Mouse (Mus musculus): ENCODE data around the gene Gm15217.

The Gm15217 gene

DNA sequence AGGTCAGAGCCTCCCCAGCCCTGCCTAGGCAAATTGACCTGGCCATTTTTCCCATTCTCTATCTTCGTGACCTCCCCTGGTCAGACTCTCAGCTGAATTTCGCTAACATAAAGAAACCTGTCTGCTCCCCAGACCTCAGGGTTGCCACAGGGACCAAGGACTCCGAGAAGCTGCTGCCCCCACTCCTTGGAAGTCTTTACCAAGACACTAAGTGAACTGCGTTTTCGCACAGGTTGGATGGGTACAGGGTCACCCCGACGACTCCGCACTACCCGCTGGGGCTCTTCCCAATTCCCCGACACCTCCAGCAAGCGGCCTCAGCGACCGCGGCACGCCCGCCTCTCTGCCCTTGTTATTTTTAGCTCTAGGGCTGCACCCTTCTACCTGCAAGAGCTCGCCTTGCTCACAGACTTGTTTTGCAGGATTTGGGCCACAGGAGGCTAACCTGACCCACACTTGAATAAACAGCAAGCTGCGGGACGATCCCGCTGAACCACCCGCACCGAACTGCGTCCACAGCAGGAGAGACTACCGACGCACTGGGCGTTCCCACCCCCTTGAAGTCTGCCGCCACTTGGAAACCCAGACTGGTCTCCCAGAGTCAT lies 19.0 kb downstream of the Gm15217 start:
- no peak for DNase-seq

- no peak for DNase-seq
Measured at GRCm38 (mm10) chr14:46399925-46400324, 20.7 kb downstream of the Gm15217 start.

DNA sequence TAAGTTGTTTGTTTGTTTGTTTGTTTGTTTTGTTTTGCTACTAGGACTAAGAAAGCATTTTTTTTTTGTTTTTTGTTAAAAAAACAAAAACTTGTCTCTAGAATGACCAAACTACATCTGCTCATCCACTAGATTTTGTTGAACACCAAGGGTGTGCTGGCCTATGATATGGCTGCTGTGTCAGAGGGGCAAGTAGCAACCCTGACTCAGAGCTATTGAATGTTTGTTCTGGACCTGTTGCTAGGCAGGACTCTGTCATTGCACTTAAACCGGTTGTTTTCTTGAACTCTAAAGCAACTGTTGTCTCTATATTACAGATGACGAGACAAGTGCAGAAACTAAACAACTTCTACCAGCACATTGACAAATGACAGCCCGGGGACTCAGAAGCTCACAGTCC lies 29.1 kb downstream of the Gm15217 start:
- DNase-seq: no peak

GRCm38 (mm10) chr14:46409016-46409415 lies 29.8 kb downstream of the Gm15217 start:
- DNase-seq: no peak

GRCm38 (mm10) chr14:46410557-46411120 lies 31.4 kb downstream of the Gm15217 start:
- no peak for DNase-seq

DNA sequence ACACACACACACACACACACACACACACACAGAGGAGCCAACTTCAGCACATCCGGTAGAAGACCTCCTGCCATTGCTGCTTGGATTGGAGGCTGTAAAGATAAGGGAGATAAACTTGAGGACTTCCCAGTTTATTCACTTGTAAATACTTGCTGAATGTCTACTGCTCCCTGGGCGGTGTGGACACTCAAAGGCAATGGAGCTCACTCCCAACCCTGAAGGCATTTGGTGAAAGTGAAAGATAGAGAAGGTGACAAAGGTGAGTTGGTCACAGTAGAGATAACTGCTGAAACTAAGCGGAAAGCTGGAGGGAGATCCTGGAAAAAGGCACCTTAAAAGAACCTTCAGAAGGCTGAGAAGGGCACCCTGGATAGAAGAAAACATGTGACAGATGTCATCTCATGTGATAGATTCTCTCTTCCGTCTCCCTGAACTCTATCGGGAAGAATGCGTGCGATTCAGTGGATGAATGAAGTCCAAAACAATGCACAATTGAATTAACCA lies 33.3 kb downstream of the Gm15217 start:
- no peak for DNase-seq

DNA sequence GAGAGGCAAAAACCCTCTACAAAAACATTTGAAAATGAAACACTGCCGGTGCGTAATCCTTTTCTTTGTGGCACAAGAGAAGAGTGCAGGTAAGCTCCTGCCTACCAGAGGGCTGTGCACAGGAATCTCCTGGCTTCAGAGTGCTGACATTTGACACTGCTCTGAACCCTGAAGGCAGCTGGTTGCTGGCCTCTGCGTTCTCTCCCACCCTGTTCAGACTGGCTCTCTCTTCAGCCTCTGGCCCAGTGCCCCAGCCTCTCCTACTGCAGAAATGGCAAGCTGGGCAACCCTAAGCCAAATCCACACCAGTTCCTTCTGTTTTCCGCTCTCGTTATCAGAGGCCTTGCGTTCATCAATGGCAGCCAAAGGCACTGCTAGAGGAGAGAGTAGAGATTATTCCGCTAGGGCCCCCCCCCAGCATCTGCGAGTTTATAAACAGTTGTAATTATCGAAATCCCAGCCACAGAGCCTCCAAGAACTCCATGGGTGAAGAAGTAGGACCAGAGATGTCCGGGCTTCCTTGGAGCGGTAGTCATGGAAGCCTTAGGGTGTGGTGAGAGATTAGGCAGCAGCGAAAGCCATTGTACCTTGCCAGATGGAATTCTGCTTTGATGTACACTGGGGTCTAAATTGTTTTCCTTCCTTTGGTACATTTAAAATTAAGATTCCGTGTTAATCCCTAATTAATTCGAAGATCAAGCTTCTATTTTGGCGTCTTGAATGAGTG lies 39.3 kb downstream of the Gm15217 start:
- no peak for DNase-seq

GRCm38 (mm10) chr14:46419269-46419668 lies 40.1 kb downstream of the Gm15217 start:
- no peak for DNase-seq

GRCm38 (mm10) chr14:46421823-46422222 lies 42.6 kb downstream of the Gm15217 start:
- DNase-seq: no peak

DNA sequence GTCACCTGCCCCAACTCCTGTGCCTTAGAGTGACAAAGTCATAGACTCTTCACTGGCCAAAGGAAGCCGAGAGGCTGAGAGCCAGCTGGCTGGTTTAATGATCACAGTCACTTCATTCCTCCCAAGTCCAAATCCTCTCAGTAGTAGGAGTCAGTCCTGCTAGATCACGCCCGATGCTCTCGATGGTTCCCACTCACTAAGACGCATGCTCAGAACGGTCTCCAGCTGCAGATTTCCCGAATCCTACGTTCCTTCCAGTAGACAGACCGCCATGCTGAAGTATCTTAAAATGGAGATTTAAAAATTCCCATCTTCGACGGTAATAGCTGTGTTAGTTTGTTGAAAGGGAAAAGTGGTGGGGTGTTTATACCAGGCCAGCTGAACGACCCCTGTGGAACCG lies 48.0 kb downstream of the Gm15217 start:
- DNase-seq: no peak

DNA sequence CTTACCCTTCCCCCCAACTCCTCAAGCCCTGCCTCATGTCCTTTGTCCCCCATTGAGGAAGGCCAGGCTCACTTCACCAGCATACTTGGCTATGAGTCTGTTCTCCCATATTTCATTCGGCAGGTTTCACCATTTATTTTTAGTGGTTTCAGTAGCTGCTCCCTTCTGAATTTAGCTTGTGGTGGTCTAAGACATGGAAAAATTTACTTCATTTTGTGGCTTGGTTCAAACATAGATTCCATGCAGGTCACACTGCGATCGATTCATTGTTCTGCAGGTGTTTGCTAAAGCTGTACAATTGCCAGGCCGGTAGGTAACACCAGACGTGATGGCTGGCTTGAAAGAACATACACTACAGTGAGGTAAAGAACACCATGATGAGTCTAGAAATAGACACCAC lies 51.0 kb downstream of the Gm15217 start:
- DNase-seq: no peak
